Mouse (Mus musculus) hindbrain, embryonic 11.5 days (tissue): ENCODE measurements around the gene Dnaic1. TPM values are rescaled to one million over a fixed set of nuclear protein-coding genes. Genes with fewer than 3 reads are reported as not detected.

Experiments used
- ATAC-seq: fragments of 200-750 bp; cut with Nextera tagmentation; 2 replicates; pipeline ENCODE4 v1.8.0; 2017; ENCODE audit warnings: mild to moderate bottlenecking, moderate TSS enrichment, moderate library complexity; ENCODE audit not compliant: low FRiP score
- DNase-seq: peaks from one replicate; pipeline ENCODE4 v3.0.0-alpha.2; 2015; ENCODE audit warnings: low spot score
- H3K27ac ChIP-seq: fragments of 300-500 bp; sonication (generic); 2 replicates; pipeline ENCODE4 v1.5.1; 2014; ENCODE audit warnings: mild to moderate bottlenecking, low read depth, low read length
- H3K27me3 ChIP-seq: fragments of 300-500 bp; sonication (generic); 2 replicates; pipeline ENCODE4 v1.6.1; 2014; ENCODE audit warnings: mild to moderate bottlenecking, low read length, moderate library complexity, mixed read lengths; ENCODE audit not compliant: control insufficient read depth, insufficient read depth
- H3K36me3 ChIP-seq: fragments of 300-500 bp; sonication (generic); 2 replicates; pipeline ENCODE4 v1.6.1; 2014; ENCODE audit warnings: mild to moderate bottlenecking, low read length, moderate library complexity, mixed read lengths; ENCODE audit not compliant: control insufficient read depth, insufficient read depth
- H3K4me1 ChIP-seq: fragments of 300-500 bp; sonication (generic); replicated peaks from 2 replicates; pipeline ENCODE4 v1.6.1; 2014; ENCODE audit warnings: low read length, mixed read lengths; ENCODE audit not compliant: control insufficient read depth, insufficient read depth
- H3K4me2 ChIP-seq: fragments of 300-500 bp; sonication (generic); replicated peaks from 2 replicates; pipeline ENCODE4 v1.6.1; 2014; ENCODE audit warnings: mild to moderate bottlenecking, low read depth, low read length
- H3K4me3 ChIP-seq: fragments of 300-500 bp; sonication (generic); 2 replicates; pipeline ENCODE4 v1.5.1; 2014; ENCODE audit warnings: low read depth, low read length
- H3K9ac ChIP-seq: fragments of 300-500 bp; sonication (generic); 2 replicates; pipeline ENCODE4 v1.6.1; 2014; ENCODE audit warnings: low read depth, low read length
- H3K9me3 ChIP-seq: fragments of 300-500 bp; sonication (generic); 2 replicates; pipeline ENCODE4 v1.6.1; 2016; ENCODE audit warnings: low read length; ENCODE audit not compliant: control insufficient read depth
- WGBS: fragments of 180-500 bp; shearing (Covaris S2); extraction: QIAGEN DNeasy Blood & Tissue Kit; methylation state at CpG from one replicate; pipeline ENCODE4 v1.1.7; 2014; 5-methylcytosine and 5-hydroxymethylcytosine counted together
- polyA plus RNA-seq: library from polyadenylated mRNA; unstranded; fragments of >200 nt; fragmentation: Nextera tagmentation; extraction: Ambion mirVana; gene quantifications from 2 replicates; pipeline ENCODE4 v1.2.1, GENCODE M21; 2014

The Dnaic1 gene
- polyA plus RNA-seq, 1 experiment from 2014 or later, result 2.9 TPM

DNA sequence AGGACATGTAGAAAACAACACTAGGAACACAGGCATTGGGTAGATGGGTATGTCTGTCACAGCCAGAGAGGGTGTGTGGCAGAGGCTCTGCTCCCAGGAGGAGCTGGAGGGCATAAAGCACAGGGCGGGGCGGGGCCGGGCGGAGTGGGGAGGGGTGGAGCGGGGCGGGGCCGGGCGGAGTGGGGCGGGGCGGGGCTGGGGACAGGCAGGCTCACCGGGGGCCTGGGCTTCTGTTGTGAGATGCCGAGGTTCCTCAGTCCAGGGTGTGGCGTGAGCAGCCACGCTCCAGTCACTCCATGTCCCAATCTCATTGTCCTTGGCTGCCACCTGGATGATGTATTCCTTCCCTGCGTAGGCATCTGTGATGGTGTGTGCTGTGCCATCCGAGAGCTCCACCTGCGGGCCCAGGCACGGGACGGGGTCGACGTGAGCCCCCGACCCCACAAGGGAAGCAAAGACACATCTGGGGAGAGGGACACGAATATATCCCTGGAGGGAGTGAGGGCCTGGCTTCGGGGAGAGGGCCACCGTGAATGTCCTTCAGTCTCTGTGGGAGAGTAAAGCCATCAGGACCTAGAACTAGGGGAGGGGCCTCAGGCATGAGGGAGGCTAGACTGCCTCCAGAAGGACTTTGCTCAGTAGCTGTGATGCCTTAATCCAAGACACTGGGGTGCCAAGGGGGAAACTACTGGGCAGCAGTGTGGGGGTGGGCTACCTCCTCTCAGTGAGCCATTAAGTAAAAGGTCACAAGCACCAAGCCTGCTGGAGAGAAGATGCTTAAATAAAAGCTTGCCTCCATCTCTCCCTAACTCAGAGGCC is 89.2 kb downstream of the Dnaic1 start:
- Histone ChIP-seq H3K4me1 (peaks cover 47% of the 10 kb centered on the region), H3K27me3 (no peaks in the 10 kb centered on the region), H3K9me3 (no peaks in the 10 kb centered on the region), H3K9ac (0 out of 2 replicates have a peak overlapping the region, but pooled peaks have one; percentile 19), H3K4me2 (no peak overlapping the region), H3K4me3 (no peak overlapping the region), H3K27ac (peak overlapping the region; percentile 70), H3K36me3 (peaks cover 10% of the 10 kb centered on the region; the same call in 1 of the 2 replicates)
- WGBS, result 21% methylated on average over 17 of the region's 25 CpGs
- ATAC-seq (peak; percentile 29), DNase-seq (no peak)

- no peak overlapping the region for H3K4me3 ChIP-seq
- H3K27me3 ChIP-seq, result no peaks in the 10 kb centered on the region
- H3K27ac ChIP-seq, result 0 out of 2 replicates have a peak overlapping the region, but pooled peaks have one; percentile 70
- H3K36me3 ChIP-seq, result peaks cover 10% of the 10 kb centered on the region; the same call in 1 of the 2 replicates
- H3K9ac ChIP-seq, result no peak overlapping the region
- H3K4me1 ChIP-seq, result peaks cover 50% of the 10 kb centered on the region
- 63% methylated on average over 9 of the region's 13 CpGs for WGBS
- DNase-seq (no peak), ATAC-seq (no peak)
- no peak overlapping the region for H3K4me2 ChIP-seq
- H3K9me3 ChIP-seq, result no peaks in the 10 kb centered on the region
Measured at GRCm38 (mm10) chr4:41659556-41659955, 90.0 kb downstream of the Dnaic1 start.

GRCm38 (mm10) chr4:41660851-41661430 is 91.4 kb downstream of the Dnaic1 start:
- Histone ChIP-seq H3K9me3 (no peaks in the 10 kb centered on the region), H3K4me1 (peaks cover 61% of the 10 kb centered on the region), H3K27ac (peak overlapping the region; percentile 45), H3K4me3 (no peak overlapping the region), H3K27me3 (no peaks in the 10 kb centered on the region), H3K4me2 (no peak overlapping the region), H3K9ac (no peak overlapping the region), H3K36me3 (peaks cover 10% of the 10 kb centered on the region; the same call in 1 of the 2 replicates)
- DNase-seq (peak; percentile 69), ATAC-seq (peak; percentile 38)
- 27% methylated on average over 11 of the region's 11 CpGs for WGBS

DNA sequence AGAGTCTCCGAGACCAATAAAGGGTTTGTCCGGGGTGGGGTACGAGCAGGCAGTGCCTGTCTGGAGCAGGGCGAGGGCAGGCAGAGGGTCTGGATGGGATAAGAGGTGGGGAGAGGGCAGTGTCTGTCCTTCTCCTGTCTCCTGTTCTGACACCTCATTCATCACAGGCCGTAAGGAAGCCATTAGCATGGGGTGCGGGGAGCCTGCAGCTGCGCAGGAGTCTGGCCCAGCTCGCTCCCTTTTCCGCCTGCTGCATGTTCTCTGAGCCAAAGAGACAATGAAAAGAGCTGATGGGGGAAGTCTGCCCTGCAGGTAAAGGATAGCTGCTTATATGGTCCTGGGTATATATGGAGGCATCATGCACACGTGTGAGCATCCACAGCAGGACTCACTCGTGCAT is 93.1 kb downstream of the Dnaic1 start:
- 58% methylated on average over 11 of the region's 11 CpGs for WGBS
- 0 out of 2 replicates have a peak overlapping the region, but pooled peaks have one; percentile 16 for H3K9ac ChIP-seq
- H3K27ac ChIP-seq, result peak overlapping the region; percentile 65
- DNase-seq (peak; percentile 46), ATAC-seq (no peak)
- H3K36me3 ChIP-seq, result peaks cover 6% of the 10 kb centered on the region; the same call in 1 of the 2 replicates
- H3K9me3 ChIP-seq, result no peaks in the 10 kb centered on the region
- H3K4me1 ChIP-seq, result peaks cover 61% of the 10 kb centered on the region
- H3K27me3 ChIP-seq, result no peaks in the 10 kb centered on the region
- no peak overlapping the region for H3K4me2 ChIP-seq
- no peak overlapping the region for H3K4me3 ChIP-seq

GRCm38 (mm10) chr4:41663614-41664013 is 94.0 kb downstream of the Dnaic1 start:
- Histone ChIP-seq H3K27me3 (no peaks in the 10 kb centered on the region), H3K4me2 (no peak overlapping the region), H3K36me3 (0 out of 2 replicates have a peak, but pooled peaks cover 2% of the 10 kb centered on the region), H3K9me3 (no peaks in the 10 kb centered on the region), H3K9ac (no peak overlapping the region), H3K4me3 (no peak overlapping the region), H3K27ac (peak overlapping the region; percentile 65; the same call in 1 of the 2 replicates), H3K4me1 (peaks cover 57% of the 10 kb centered on the region)
- DNase-seq, result peak; percentile 33
- 0 out of 2 replicates have a peak, but pooled peaks have one; percentile 4 for ATAC-seq
- WGBS, result 32% methylated on average over 9 of the region's 9 CpGs

GRCm38 (mm10) chr4:41664533-41664932 is 95.0 kb downstream of the Dnaic1 start:
- WGBS, result 47% methylated on average over 7 of the region's 7 CpGs
- no peaks in the 10 kb centered on the region for H3K27me3 ChIP-seq
- no peak overlapping the region for H3K27ac ChIP-seq
- peaks cover 48% of the 10 kb centered on the region for H3K4me1 ChIP-seq
- no peak overlapping the region for H3K9ac ChIP-seq
- ATAC-seq, result no peak
- no peak overlapping the region; the same call in 1 of the 2 replicates for H3K4me2 ChIP-seq
- peak; percentile 25 for DNase-seq
- H3K4me3 ChIP-seq, result no peak overlapping the region
- H3K36me3 ChIP-seq, result 0 out of 2 replicates have a peak, but pooled peaks cover 2% of the 10 kb centered on the region
- H3K9me3 ChIP-seq, result no peaks in the 10 kb centered on the region

DNA sequence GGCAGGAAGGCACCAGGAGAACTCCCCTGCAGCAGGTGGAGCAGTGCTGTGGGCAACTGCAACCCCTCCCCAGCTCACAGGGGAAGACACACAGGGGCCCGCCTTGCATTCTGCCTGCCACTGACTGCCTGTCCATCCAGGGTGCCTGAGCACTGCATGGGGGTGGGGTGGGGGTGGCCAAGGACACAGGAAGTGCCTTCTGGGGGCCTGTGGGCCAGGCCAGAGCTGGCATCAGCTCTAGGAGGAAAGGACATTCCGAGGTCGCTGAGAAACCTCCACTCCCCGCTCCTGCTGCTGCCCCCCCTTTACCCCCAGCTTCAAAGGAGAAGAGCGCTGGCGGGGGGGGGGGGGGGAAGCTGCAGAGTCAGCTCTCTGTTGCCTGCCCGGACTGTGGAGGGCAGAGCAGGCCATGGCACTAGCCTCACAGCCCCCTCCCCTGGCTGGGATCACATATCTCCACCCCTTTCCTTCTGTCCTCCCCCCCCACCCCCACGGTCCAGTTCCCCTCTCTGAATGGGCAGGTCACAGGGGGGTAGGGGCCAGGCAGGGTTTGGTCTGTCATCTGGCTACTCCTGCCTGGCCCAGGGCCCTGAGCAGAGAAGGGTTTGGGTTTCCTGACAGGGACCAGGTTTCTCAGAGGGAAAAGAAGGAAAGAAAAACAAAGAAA is 95.6 kb downstream of the Dnaic1 start:
- no peaks in the 10 kb centered on the region for H3K9me3 ChIP-seq
- no peak overlapping the region for H3K4me3 ChIP-seq
- H3K4me2 ChIP-seq, result no peak overlapping the region
- no peaks in the 10 kb centered on the region for H3K27me3 ChIP-seq
- H3K36me3 ChIP-seq, result 0 out of 2 replicates have a peak, but pooled peaks cover under 1% of the 10 kb centered on the region
- WGBS, result 5% methylated on average over 5 of the region's 8 CpGs
- H3K27ac ChIP-seq, result peak overlapping the region; percentile 51; the same call in 1 of the 2 replicates
- H3K4me1 ChIP-seq, result peaks cover 44% of the 10 kb centered on the region
- DNase-seq (peak; percentile 50), ATAC-seq (no peak)
- H3K9ac ChIP-seq, result peak overlapping the region; percentile 25; the same call in 1 of the 2 replicates

DNA sequence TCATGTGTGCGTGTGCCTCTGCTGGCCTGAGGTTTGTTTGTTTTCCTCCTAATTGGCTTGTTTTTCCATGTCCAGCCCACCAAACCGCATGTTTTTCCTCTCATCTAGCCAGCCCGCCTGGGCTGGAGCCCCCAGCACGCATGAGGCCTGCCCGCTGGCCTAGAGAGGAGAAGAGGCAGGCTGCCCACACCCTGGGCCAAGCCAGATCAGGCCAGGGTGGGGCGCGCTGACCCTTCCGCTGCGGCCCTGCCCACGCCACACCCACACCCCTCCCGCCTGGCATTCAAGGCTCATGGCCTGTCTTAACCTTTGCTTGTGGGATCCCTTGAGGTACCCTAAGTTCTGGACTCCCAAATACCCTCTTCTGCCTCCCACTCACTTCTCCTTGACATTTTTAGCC is 97.1 kb downstream of the Dnaic1 start:
- ATAC-seq, result no peak
- peaks cover 4% of the 10 kb centered on the region; the same call in 1 of the 2 replicates for H3K36me3 ChIP-seq
- 73% methylated on average over 10 of the region's 11 CpGs for WGBS

More for the DNA sequence above, 97.1 kb downstream of the Dnaic1 start:
- no peak for DNase-seq
- Histone ChIP-seq H3K9ac (no peak overlapping the region), H3K27me3 (no peaks in the 10 kb centered on the region), H3K9me3 (no peaks in the 10 kb centered on the region), H3K4me3 (no peak overlapping the region), H3K27ac (no peak overlapping the region), H3K4me2 (no peak overlapping the region), H3K4me1 (peaks cover 37% of the 10 kb centered on the region)
